22 mouse cellular contexts compared by ENCODE assay signal in the genomic region with DNA sequence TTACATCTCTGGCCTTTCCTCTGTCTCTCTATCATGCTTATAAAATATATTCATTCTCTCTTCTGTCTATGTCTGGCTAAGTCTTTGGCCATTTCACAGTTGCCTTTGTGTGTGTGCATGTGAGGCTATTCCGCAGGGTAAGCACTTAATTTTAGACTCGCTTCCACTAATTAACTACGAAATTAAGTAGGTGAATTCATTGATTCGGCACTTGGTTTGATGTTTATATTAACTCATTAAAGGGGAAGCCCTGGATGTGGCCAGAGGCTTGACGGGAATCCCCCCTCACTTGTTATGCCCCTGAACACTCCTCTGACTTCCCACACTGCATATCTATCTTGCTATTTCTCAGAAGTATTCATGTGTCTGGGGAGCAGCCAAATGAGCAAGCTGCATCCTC.
DNase-seq lines count a peak whose midpoint lies in the region; ATAC-seq lines count a peak whose summit lies in the region.
"Had no signal": no experiment of that assay in that cellular context is flagged by ENCODE, and none has a peak within 500 bp of the region (broad histone marks: within the 10 kb centered on the region; RNA-seq: fewer than 3 reads in every experiment).

No protein-coding gene starts in this region.

- intact Hi-C loops in heart, postnatal 25 days (cut with DNase I) = no loop called here

- no peak overlapping the region for H3K4me2 ChIP-seq in neural tube, embryonic 11.5 days (ENCODE audit: low read depth)
- no peak overlapping the region for H3K4me2 ChIP-seq in neural tube, embryonic 12.5 days (replicated peaks)
- H3K4me2 ChIP-seq: embryonic facial prominence, embryonic 13.5 days; stomach, embryonic 15.5 days had no signal

- no peak overlapping the region for H3K9ac ChIP-seq in neural tube, embryonic 11.5 days (ENCODE audit: low read length)
- no peak overlapping the region for H3K9ac ChIP-seq in neural tube, embryonic 12.5 days
- H3K9ac ChIP-seq: embryonic facial prominence, embryonic 13.5 days; stomach, embryonic 15.5 days had no signal

- H3K4me3 ChIP-seq in neural tube, embryonic 11.5 days (ENCODE audit: low read depth, low read length) = no peak overlapping the region
- no peak overlapping the region for H3K4me3 ChIP-seq in neural tube, embryonic 12.5 days
- H3K4me3 ChIP-seq in heart, embryonic 10.5 days = no peak overlapping the region
- H3K4me3 ChIP-seq: embryonic facial prominence, embryonic 13.5 days; erythroblast, embryonic 14.5 days; heart, adult 2 months; stomach, embryonic 15.5 days had no signal

- peak; percentile 61 for DNase-seq in heart, adult 11 months
- DNase-seq in heart, postnatal 25 days (ENCODE audit: low spot score) = no peak
- no peak for DNase-seq in neural tube, embryonic 11.5 days (ENCODE audit: low spot score)
- DNase-seq in neural tube, embryonic 10.5 days (ENCODE audit: extremely low spot score, low spot score) = no peak
- no peak for DNase-seq in heart, embryonic 10.5 days (ENCODE audit: low spot score)
- no peak for DNase-seq in urinary bladder, postnatal 36 days (ENCODE audit: low spot score in 2 of 2)
- no peak for DNase-seq in cerebellum, adult 9-11 months
- DNase-seq: cerebellum, adult 2 months; cerebellum, postnatal 36 days; embryo, embryonic 11 days; gastrocnemius, postnatal 25 days; heart, adult 2 months; heart, postnatal 36 days; kidney, adult 2 months; lung, postnatal 4 days; thymus, postnatal 36 days had no signal

- no peaks in the 10 kb centered on the region for H3K27me3 ChIP-seq in neural tube, embryonic 11.5 days (ENCODE audit: control insufficient read depth, insufficient read depth, low read length)
- H3K27me3 ChIP-seq in neural tube, embryonic 12.5 days (replicated peaks) = no peaks in the 10 kb centered on the region
- no peaks in the 10 kb centered on the region for H3K27me3 ChIP-seq in heart, embryonic 10.5 days (ENCODE audit: insufficient read depth, poor library complexity, severe bottlenecking)
- H3K27me3 ChIP-seq: embryonic facial prominence, embryonic 13.5 days; Patski; stomach, embryonic 15.5 days had no signal

- WGBS in neural tube, embryonic 11.5 days = 68% methylated on average over 5 of the region's 5 CpGs
- WGBS in neural tube, embryonic 12.5 days = 51% methylated on average over 5 of the region's 5 CpGs
- WGBS in heart, embryonic 10.5 days = 79% methylated on average over 5 of the region's 5 CpGs

- H3K27ac ChIP-seq in neural tube, embryonic 11.5 days (ENCODE audit: low read depth, low read length) = no peak overlapping the region
- H3K27ac ChIP-seq in neural tube, embryonic 12.5 days = no peak overlapping the region
- H3K27ac ChIP-seq in heart, embryonic 10.5 days = no peak overlapping the region
- H3K27ac ChIP-seq: embryonic facial prominence, embryonic 13.5 days; heart, adult 2 months; kidney, postnatal 0 days; stomach, embryonic 15.5 days had no signal

- no peaks in the 10 kb centered on the region for H3K36me3 ChIP-seq in neural tube, embryonic 11.5 days (ENCODE audit: control insufficient read depth, insufficient read depth, low read length)
- H3K36me3 ChIP-seq in neural tube, embryonic 12.5 days = no peaks in the 10 kb centered on the region
- no peaks in the 10 kb centered on the region for H3K36me3 ChIP-seq in heart, embryonic 10.5 days
- H3K36me3 ChIP-seq: embryonic facial prominence, embryonic 13.5 days; stomach, embryonic 15.5 days had no signal

- no peaks in the 10 kb centered on the region for H3K9me3 ChIP-seq in neural tube, embryonic 11.5 days (ENCODE audit: control insufficient read depth, low read length)
- no peaks in the 10 kb centered on the region for H3K9me3 ChIP-seq in neural tube, embryonic 12.5 days
- H3K9me3 ChIP-seq in heart, embryonic 10.5 days = no peaks in the 10 kb centered on the region
- H3K9me3 ChIP-seq: embryonic facial prominence, embryonic 13.5 days; stomach, embryonic 15.5 days had no signal

- no peaks in the 10 kb centered on the region for H3K4me1 ChIP-seq in neural tube, embryonic 11.5 days (ENCODE audit: control insufficient read depth, insufficient read depth, low read length)
- 0 out of 2 replicates have a peak, but pooled peaks cover 2% of the 10 kb centered on the region for H3K4me1 ChIP-seq in neural tube, embryonic 12.5 days
- H3K4me1 ChIP-seq in heart, embryonic 10.5 days = no peaks in the 10 kb centered on the region
- H3K4me1 ChIP-seq: stomach, embryonic 15.5 days had no signal

- ATAC-seq in neural tube, embryonic 11.5 days (ENCODE audit: insufficient read depth, low FRiP score, low TSS enrichment) = peak; percentile 35; the same call in 1 of the 2 replicates
- ATAC-seq in neural tube, embryonic 12.5 days (ENCODE audit: low FRiP score, low read depth) = 0 out of 2 replicates have a peak, but pooled peaks have one; percentile 58
- ATAC-seq: Patski had no signal
